Mouse (Mus musculus) bone marrow macrophage, adult 2 months (primary cell): ENCODE measurements around the gene Kctd12b. TPM values are rescaled to one million over a fixed set of nuclear protein-coding genes. Genes with fewer than 3 reads are reported as not detected.

Experiments used
- H3K27ac ChIP-seq: 2 replicates; pipeline ENCODE4 v1.5.1; 2012; ENCODE audit warnings: low read depth, low read length; ENCODE audit not compliant: insufficient read depth
- H3K4me1 ChIP-seq: 2 replicates; pipeline ENCODE4 v1.6.1; 2012; ENCODE audit warnings: low read length; ENCODE audit not compliant: control insufficient read depth, insufficient read depth
- H3K4me3 ChIP-seq: 2 replicates; pipeline ENCODE4 v1.5.1; 2012; ENCODE audit warnings: mild to moderate bottlenecking, low read length, moderate library complexity; ENCODE audit not compliant: insufficient read depth
- CTCF ChIP-seq: IDR thresholded peaks from 2 replicates; pipeline ENCODE4 v1.5.1; 2012; ENCODE audit warnings: low read depth, mild to moderate bottlenecking, low read length, moderate library complexity
- POLR2A ChIP-seq: IDR thresholded peaks from 2 replicates; pipeline ENCODE4 v1.6.1; 2012; ENCODE audit warnings: mild to moderate bottlenecking, low read depth, low read length, borderline replicate concordance
- polyA plus RNA-seq: library from polyadenylated mRNA; stranded (reverse); fragments of >200 nt; gene quantifications from 2 replicates; pipeline ENCODE4 v1.2.4, GENCODE M21; 2012; ENCODE audit not compliant: missing spikeins, insufficient read depth, insufficient read length

Kctd12b gene
- polyA plus RNA-seq, 1 experiment, result 20.6 TPM

GRCm38 (mm10) chrX:153664903-153665302 is 31.3 kb downstream of the Kctd12b start:
- H3K4me3 ChIP-seq, result no peak overlapping the region
- no peak for TF ChIP-seq POLR2A
- no peak for TF ChIP-seq CTCF
- H3K4me1 ChIP-seq, result peaks cover 23% of the 10 kb centered on the region
- peak overlapping the region; percentile 94 for H3K27ac ChIP-seq

DNA sequence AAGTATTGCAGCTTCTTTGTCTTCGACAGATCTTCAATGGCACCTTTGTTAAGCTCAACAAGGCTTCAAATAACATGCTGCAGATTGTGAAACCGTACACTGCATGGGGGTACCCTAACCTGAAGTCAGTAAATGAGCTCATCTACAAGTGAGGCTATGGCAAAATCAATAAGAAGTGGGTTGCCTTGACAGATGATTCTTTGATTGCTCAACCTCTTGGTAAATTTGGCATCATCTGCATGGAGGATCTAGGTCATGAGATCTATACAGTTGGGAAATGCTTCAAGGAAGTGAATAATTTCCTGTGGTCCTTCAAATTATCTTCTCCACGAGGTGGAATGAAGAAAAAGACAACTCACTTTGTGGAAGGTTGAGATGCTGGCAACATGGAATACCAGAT is 39.2 kb downstream of the Kctd12b start:
- Histone ChIP-seq H3K27ac (peak overlapping the region; percentile 54), H3K4me1 (peaks cover 20% of the 10 kb centered on the region), H3K4me3 (no peak overlapping the region)
- no peak for TF ChIP-seq POLR2A
- no peak for TF ChIP-seq CTCF

DNA sequence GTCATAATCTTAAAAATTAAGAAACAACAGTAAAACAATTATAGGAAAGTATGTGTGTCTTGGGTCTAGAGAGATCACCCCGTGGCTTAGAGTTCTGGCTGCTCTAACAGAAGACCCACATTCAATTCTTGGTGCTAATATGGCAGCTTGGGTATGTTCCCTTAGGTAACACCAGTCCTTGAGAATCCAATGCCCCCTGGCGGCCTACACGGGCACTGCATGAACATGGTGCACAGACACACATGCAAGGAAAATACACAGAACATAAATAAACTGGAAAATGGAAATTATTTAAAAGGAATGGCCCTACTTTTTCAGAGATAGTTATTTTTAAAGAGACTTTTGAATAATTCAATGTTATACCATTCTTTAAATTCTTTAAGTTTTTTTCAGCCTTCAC is 55.6 kb downstream of the Kctd12b start:
- Histone ChIP-seq H3K4me1 (no peaks in the 10 kb centered on the region), H3K27ac (no peak overlapping the region), H3K4me3 (no peak overlapping the region)
- TF ChIP-seq CTCF (0 out of 2 replicates have a peak, but pooled peaks have one; percentile 17), POLR2A (no peak)

- no peak for TF ChIP-seq CTCF
- no peak for TF ChIP-seq POLR2A
- Histone ChIP-seq H3K27ac (no peak overlapping the region), H3K4me1 (peaks cover 4% of the 10 kb centered on the region; the same call in 1 of the 2 replicates), H3K4me3 (no peak overlapping the region)
Measured at GRCm38 (mm10) chrX:153636247-153636646, 59.9 kb downstream of the Kctd12b start.

Other genes with a start within 250 kb of the Kctd12b start
- gene Ubqln2, start 198.2 kb downstream of the Kctd12b start, polyA plus RNA-seq, result 37.2 and 46.0 TPM in 2 replicates
- not detected in 2 replicates for gene Cypt3, start 137.8 kb downstream of the Kctd12b start, polyA plus RNA-seq
- gene Nbdy, start 27.2 kb upstream of the Kctd12b start, polyA plus RNA-seq, result 61.3 and 63.4 TPM in 2 replicates
- gene Spin2c, start 135.8 kb upstream of the Kctd12b start, polyA plus RNA-seq, result not detected in 2 replicates